Mouse (Mus musculus): Measurements from ENCODE around the gene Cmip. TPM values are rescaled to one million over a fixed set of nuclear protein-coding genes. Genes with fewer than 3 reads are reported as not detected.

Gene Cmip
- total RNA-seq, 2 experiments from 2014 or later: 330 to 332 TPM

DNA sequence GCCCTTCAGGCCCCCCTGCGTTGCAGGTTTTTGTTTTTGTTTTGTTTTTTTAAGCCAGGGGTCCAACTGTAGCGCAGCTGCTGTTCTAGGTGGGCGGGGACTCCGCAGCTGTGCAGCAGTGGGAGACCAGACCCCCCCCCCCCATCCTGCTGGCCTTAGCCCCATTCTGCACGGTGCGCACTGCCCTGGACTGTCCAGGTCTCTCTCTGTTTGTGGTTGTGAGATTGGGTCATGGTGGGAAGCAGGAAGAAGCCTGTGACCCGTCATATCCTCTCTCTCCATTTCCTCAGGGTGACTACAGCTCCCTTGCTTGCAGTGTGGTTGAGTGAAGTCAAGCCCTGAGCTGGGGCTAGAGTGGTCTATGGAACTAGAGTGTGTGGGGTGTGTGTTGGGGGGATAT lies 114.3 kb downstream of the Cmip start:
- no peak for DNase-seq (ENCODE audit: low spot score in 2 of 2)

GRCm38 (mm10) chr8:117372070-117372469 lies 115.2 kb downstream of the Cmip start:
- peak; percentile 52 to 62 for DNase-seq (ENCODE audit: low spot score in 2 of 2)

- DNase-seq (ENCODE audit: low spot score in 2 of 2): no peak
These were observed 116.2 kb downstream of the Cmip start for GRCm38 (mm10) chr8:117373001-117373428.

DNA sequence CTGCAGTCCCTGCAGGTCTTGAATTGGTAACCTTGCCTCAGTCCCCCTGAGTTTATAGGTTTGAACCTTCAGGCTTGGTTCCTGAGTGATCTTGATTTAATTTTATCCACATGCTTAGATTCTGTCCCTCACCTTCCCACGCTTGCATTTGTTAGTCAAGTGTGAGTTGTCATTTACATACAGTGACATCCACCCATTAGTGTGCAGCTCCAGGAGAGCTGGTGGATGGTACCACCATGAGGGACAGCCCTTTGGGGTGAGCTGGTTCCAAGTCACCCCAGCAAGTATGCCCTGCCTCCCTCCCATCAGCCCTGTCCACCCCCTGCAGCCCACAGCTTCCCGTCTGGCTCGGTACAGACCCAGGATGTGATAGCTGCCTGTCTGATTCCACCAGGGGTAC lies 117.2 kb downstream of the Cmip start:
- DNase-seq (ENCODE audit: low spot score in 2 of 2): no peak

DNA sequence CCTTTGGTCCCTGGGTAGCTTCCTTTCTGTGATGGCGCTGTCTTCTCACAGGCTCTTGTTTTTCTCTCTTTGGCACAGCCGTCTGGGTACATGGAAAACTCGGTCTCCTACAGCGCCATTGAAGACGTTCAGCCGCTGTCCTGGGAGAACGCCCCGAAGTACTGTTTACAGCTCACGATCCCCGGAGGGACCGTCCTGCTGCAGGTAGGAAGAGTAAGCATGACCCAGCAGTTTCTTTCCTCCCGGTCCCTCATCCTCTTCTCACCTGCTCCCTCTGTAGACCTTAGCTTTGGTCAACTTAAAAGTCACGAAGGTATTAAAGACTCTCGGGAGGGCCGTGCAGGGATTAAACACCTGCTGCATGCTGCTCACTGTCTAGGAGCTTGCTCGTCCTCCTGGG lies 120.1 kb downstream of the Cmip start:
- no peak for DNase-seq (ENCODE audit: low spot score in 2 of 2)

- DNase-seq (ENCODE audit: low spot score in 2 of 2): no peak
These were observed 121.8 kb downstream of the Cmip start for GRCm38 (mm10) chr8:117378625-117379024.

DNA sequence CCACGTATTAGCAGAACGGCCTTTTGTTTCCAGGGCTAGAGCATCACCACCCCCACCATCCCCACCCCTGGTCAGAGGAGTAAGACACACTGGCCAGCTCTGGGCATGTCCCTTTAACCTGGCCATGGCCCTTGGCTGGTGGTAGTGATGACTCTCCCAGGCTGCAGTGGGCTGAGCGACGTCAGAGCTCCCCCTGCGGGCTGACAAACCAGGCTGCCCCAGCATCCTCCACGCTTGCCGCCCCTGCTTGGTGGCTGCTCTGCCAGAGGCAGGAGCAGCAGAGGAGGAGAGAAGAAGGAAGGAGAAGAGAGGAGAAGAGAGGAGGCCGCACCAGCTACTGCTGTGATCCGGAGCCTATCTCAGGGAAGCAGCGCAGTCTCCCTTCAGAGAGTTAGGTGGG lies 122.3 kb downstream of the Cmip start:
- DNase-seq (ENCODE audit: low spot score in 2 of 2): peak; percentile 61 to 78

GRCm38 (mm10) chr8:117380796-117381195 lies 123.9 kb downstream of the Cmip start:
- DNase-seq (ENCODE audit: low spot score in 2 of 2): peak in 1 of 2 experiments; percentile 82

DNA sequence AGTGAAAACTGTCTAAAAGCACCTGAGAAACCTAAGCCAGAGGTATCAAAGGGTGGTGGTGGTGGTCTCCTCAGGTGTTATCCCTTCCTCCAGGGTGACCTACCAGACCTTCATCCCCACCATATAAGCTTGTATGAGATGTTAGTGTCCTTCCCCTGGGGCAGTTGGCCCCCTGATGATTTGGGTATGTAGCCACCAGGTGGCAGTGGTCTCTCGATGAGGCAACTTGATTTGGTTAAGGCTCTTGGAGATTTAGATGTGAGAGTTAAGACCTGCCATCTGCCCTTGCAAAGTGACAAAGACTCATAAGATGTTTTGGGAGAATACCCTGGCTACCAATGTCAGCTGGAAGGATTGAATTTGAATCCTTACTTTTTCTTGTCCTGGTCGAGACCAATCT lies 129.3 kb downstream of the Cmip start:
- no peak for DNase-seq (ENCODE audit: low spot score in 2 of 2)

DNA sequence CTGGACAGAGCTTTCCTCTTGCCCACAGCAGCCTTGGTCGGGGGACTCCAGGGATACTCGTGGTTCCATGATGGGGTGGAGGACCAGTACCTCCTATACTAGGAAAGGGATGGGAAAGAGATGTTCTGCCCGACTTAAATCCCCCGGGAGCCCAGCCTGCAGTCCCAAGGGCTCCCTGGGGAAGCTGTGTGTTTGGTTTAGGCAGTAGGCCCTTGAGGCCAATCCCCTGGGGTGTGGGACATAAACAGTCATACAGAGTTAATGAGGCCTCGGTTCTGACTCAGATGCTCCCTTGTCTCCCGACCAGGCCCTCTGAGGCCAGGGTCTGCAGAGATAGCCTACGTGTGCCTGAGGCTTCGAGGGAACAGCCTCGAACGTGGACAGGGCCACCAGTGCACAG lies 130.8 kb downstream of the Cmip start:
- DNase-seq (ENCODE audit: low spot score in 2 of 2): no peak

- DNase-seq (ENCODE audit: low spot score in 2 of 2): no peak
These were observed 131.5 kb downstream of the Cmip start for GRCm38 (mm10) chr8:117388370-117388769.

- DNase-seq (ENCODE audit: low spot score in 2 of 2): no peak
These were observed 137.0 kb downstream of the Cmip start for GRCm38 (mm10) chr8:117393853-117394252.

GRCm38 (mm10) chr8:117395055-117395454 lies 138.2 kb downstream of the Cmip start:
- DNase-seq (ENCODE audit: low spot score in 2 of 2): peak in 1 of 2 experiments; percentile 70

GRCm38 (mm10) chr8:117396884-117397283 lies 140.0 kb downstream of the Cmip start:
- DNase-seq (ENCODE audit: low spot score in 2 of 2): no peak

DNA sequence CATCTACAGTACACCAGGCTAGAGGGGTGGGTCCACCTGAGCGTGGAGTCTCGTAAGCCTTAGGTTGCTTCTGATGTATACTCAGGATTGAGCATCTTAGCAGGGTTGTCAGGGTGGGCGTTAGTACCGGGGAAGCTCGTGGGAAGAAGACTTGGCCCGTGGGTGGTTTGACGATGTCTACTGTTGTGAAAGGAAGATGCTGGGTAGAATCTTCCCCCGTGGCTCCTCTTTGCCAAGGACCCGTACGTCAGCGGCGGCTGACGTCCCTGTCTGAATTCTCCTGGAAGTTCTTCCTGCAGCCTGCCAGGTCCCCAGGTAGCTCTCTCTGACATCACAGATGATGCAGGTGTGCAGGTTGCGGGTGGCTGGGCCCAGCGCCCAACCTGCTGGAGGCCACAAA lies 140.9 kb downstream of the Cmip start:
- no peak for DNase-seq (ENCODE audit: low spot score in 2 of 2)

DNA sequence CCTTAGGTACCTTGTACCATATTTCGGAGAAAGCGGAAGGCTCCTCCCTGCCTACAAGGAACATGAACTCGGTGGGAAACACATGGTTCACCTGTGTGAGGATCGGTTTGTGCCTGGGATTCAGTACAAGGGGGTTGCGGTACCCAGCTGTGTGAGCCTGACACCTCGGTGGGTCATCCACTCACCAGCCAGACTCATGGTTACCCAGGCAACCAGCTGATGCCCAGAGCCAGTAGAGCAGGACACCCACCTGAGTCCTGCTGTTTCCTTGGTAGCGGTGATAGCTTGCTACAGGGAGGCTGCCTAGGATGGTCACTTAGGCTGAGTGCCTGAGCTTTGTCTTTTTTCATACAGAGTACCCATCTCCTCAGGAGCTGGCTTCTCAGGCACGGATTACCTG lies 142.4 kb downstream of the Cmip start:
- no peak for DNase-seq (ENCODE audit: low spot score in 2 of 2)

DNA sequence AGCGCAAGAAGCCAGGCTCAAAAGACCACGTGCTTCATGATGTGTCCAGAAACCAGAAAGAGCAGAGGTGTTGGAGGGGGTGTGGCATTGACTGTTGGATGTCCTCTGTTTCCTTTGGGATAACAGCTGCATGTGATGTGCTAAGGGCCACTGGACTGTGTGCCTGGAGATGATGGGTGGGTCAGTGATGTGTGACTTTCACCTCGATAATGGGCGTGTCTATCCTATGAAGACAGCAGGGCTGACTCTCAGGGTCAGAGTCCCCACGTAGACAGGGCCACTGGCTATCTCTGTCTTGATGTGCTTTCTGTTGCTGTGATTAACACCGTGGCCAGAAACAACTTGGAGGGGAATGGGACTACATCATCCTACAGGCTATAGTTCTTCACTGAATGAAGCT lies 144.0 kb downstream of the Cmip start:
- DNase-seq (ENCODE audit: low spot score in 2 of 2): no peak

GRCm38 (mm10) chr8:117401880-117402279 lies 145.0 kb downstream of the Cmip start:
- DNase-seq (ENCODE audit: low spot score in 2 of 2): no peak

GRCm38 (mm10) chr8:117402911-117403704 lies 146.2 kb downstream of the Cmip start:
- DNase-seq (ENCODE audit: low spot score in 2 of 2): no peak

DNA sequence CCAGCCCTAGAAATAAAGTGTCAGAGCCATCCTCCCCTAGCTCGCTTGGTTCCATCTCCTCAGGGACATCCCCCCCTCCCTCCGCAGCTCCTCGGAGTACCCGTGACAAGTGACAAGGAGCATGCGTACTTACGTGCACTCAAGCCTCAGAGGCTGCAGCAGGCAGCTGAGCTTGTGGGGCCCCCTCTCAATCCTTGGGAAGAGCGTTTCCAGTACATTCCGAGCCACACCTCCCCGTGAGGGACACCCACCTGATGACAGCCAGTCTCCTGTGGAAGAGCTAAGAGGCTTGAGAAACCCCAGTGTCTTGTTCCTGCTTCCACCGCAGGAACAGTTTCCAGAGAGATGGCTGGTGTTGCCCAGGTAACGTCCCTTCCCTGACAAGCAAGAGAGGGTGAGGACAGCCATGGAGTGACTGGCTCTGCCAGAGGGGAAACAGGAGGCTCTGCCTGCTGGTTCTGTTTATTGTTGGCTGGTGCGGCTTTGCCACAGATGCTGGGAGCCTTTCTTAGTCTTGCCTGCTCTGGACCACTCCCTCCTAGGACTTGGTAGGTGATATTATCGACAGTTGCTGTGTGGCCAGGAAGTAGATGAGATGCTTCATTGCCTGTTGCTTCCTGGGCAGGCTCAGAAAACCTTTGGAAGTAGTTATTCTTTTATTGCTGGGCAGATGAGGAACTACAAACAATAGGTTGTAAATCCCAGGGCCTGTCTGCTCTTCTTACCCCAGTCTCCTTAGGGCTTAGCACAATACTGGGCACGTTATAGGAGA lies 147.0 kb downstream of the Cmip start:
- peak in 1 of 2 experiments; percentile 54 for DNase-seq (ENCODE audit: low spot score in 2 of 2)

- no peak for DNase-seq (ENCODE audit: low spot score in 2 of 2)
These were observed 149.2 kb downstream of the Cmip start for GRCm38 (mm10) chr8:117406081-117406480.

DNA sequence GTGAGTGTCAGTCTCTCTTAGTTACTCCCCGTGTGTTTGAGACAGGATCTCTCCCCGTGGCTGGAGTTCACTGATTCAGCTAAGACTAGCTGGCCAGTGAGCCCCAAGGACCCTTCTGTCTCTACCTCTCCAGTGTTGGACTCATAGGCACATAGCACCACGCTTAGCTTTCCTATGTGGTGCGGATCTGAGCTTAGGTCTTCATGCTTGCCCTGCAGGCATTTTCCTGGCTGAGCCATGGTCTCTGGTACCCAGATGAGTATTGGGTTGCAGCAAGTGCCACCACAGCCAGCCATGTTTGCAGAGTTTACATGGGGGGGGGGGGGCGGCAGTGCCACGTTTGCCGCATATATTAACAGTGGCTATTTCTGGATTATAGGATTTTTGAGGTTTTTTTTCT lies 151.8 kb downstream of the Cmip start:
- no peak for DNase-seq (ENCODE audit: low spot score in 2 of 2)

Data from layer of hippocampus, postnatal 14 days (tissue).